Mouse (Mus musculus) forebrain, postnatal 0 days (tissue): ENCODE measurements around the gene Ostm1. TPM values are rescaled to one million over a fixed set of nuclear protein-coding genes. Genes with fewer than 3 reads are reported as not detected.

Experiments
- ATAC-seq: fragments of 200-750 bp; cut with Nextera tagmentation; 2 replicates; pipeline ENCODE4 v1.8.0; 2017; ENCODE audit warnings: mild to moderate bottlenecking, moderate library complexity
- DNase-seq: peaks from one replicate; pipeline ENCODE4 v3.0.0-alpha.2; 2015
- H3K27ac ChIP-seq: fragments of 300-500 bp; sonication (generic); 2 replicates; pipeline ENCODE4 v1.5.1; 2014; ENCODE audit warnings: low read depth, mild to moderate bottlenecking, antibody characterized with exemption, low read length, moderate library complexity, mixed read lengths
- H3K27me3 ChIP-seq: fragments of 300-500 bp; sonication (generic); 2 replicates; pipeline ENCODE4 v1.6.1; 2014; ENCODE audit warnings: mild to moderate bottlenecking, low read length, mixed read lengths; ENCODE audit not compliant: insufficient read depth
- H3K36me3 ChIP-seq: fragments of 300-500 bp; sonication (generic); 2 replicates; pipeline ENCODE4 v1.6.1; 2014; ENCODE audit warnings: mild to moderate bottlenecking, moderate library complexity; ENCODE audit not compliant: insufficient read depth
- H3K4me1 ChIP-seq: fragments of 300-500 bp; sonication (generic); 2 replicates; pipeline ENCODE4 v1.6.1; 2014; ENCODE audit warnings: antibody characterized with exemption; ENCODE audit not compliant: insufficient read depth
- H3K4me2 ChIP-seq: fragments of 300-500 bp; sonication (generic); 2 replicates; pipeline ENCODE4 v1.6.1; 2014; ENCODE audit warnings: low read depth, mild to moderate bottlenecking, moderate library complexity
- H3K4me3 ChIP-seq: fragments of 300-500 bp; sonication (generic); 2 replicates; pipeline ENCODE4 v1.5.1; 2014; ENCODE audit warnings: low read depth, low read length, mixed read lengths
- H3K9ac ChIP-seq: fragments of 300-500 bp; sonication (generic); 2 replicates; pipeline ENCODE4 v1.6.1; 2014; ENCODE audit warnings: mild to moderate bottlenecking
- H3K9me3 ChIP-seq: fragments of 300-500 bp; sonication (generic); 2 replicates; pipeline ENCODE4 v1.6.1; 2016; ENCODE audit warnings: low read length
- CTCF ChIP-seq: sonication (generic); IDR thresholded peaks from 2 replicates; pipeline ENCODE4 v1.5.1; 2016; ENCODE audit warnings: antibody characterized with exemption, control low read depth, low read depth
- WGBS: fragments of 180-500 bp; shearing (Covaris S2); extraction: QIAGEN DNeasy Blood & Tissue Kit; methylation state at CpG from one replicate; pipeline ENCODE4 v1.1.7; 2014; 5-methylcytosine and 5-hydroxymethylcytosine counted together
- polyA plus RNA-seq: library from polyadenylated mRNA; unstranded; fragments of >200 nt; fragmentation: Nextera tagmentation; extraction: Ambion mirVana; gene quantifications from 2 replicates; pipeline ENCODE4 v1.2.1, GENCODE M21; 2015
- total RNA-seq: library from RNA; depleted of rRNA; stranded (reverse); fragments of >200 nt; gene quantifications from 2 replicates; pipeline ENCODE4 v1.2.3, GENCODE M21; 2014

The Ostm1 gene
- total and polyA plus RNA-seq, 2 experiments from 2014 or later = 39.2 to 44.6 TPM

GRCm38 (mm10) chr10:42591185-42591992, 7.8 kb downstream of the Ostm1 start:
- Histone ChIP-seq H3K27ac (no peak overlapping the region), H3K4me3 (peak overlapping the region; percentile 35), H3K4me2 (peak overlapping the region; percentile 59), H3K4me1 (peaks cover 9% of the 10 kb centered on the region), H3K36me3 (no peaks in the 10 kb centered on the region), H3K9ac (peak overlapping the region; percentile 25; the same call in 1 of the 2 replicates), H3K27me3 (peaks cover 28% of the 10 kb centered on the region), H3K9me3 (no peaks in the 10 kb centered on the region)
- WGBS = 2% methylated on average over 67 of the region's 67 CpGs
- ATAC-seq = peak; percentile 50
- no peak for TF ChIP-seq CTCF
- peak; percentile 53 for DNase-seq

GRCm38 (mm10) chr10:42591993-42592686, 8.5 kb downstream of the Ostm1 start:
- WGBS = 3% methylated on average over 25 of the region's 25 CpGs
- ATAC-seq = peak; percentile 40
- no peak for TF ChIP-seq CTCF
- Histone ChIP-seq H3K9me3 (no peaks in the 10 kb centered on the region), H3K36me3 (no peaks in the 10 kb centered on the region), H3K4me1 (peaks cover 9% of the 10 kb centered on the region), H3K27me3 (peaks cover 28% of the 10 kb centered on the region), H3K9ac (peak overlapping the region; percentile 25; the same call in 1 of the 2 replicates), H3K4me2 (peak overlapping the region; percentile 59), H3K27ac (no peak overlapping the region), H3K4me3 (peak overlapping the region; percentile 35)
- no peak for DNase-seq

GRCm38 (mm10) chr10:42593201-42593600, 9.6 kb downstream of the Ostm1 start:
- Histone ChIP-seq H3K4me1 (peaks cover 9% of the 10 kb centered on the region), H3K4me3 (no peak overlapping the region), H3K27ac (no peak overlapping the region), H3K4me2 (no peak overlapping the region), H3K9me3 (no peaks in the 10 kb centered on the region), H3K36me3 (no peaks in the 10 kb centered on the region), H3K9ac (no peak overlapping the region), H3K27me3 (peaks cover 24% of the 10 kb centered on the region)
- DNase-seq = no peak
- WGBS = 49% methylated on average over 7 of the region's 7 CpGs
- TF ChIP-seq CTCF = no peak
- ATAC-seq = no peak

DNA sequence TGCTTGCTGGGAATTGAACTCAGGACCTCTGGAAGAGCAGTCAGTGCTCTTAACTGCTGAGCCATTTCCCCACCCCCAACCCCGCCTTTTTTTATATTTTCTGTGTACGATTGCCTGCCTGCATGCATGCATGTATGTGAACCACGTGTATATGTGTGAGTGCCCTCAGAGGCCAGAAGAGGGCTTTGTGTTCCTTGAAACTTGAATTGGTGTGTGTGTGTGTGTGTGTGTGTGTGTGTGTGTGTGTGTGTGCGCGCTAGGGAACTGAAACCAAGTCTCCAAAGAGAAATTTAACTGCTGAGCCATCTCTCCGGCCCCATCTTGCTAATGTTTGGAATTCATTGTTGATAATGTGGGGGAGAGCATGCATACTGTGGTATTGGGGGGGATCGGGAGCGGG, 15.0 kb downstream of the Ostm1 start:
- H3K36me3 ChIP-seq = no peaks in the 10 kb centered on the region
- H3K27ac ChIP-seq = no peak overlapping the region
- no peaks in the 10 kb centered on the region for H3K9me3 ChIP-seq
- DNase-seq (no peak), ATAC-seq (no peak)
- no peak for TF ChIP-seq CTCF
- H3K4me2 ChIP-seq = no peak overlapping the region
- H3K27me3 ChIP-seq = peaks cover 3% of the 10 kb centered on the region; the same call in 1 of the 2 replicates
- no peaks in the 10 kb centered on the region for H3K4me1 ChIP-seq
- H3K4me3 ChIP-seq = no peak overlapping the region
- no peak overlapping the region for H3K9ac ChIP-seq
- 87% methylated on average over 8 of the region's 8 CpGs for WGBS

DNA sequence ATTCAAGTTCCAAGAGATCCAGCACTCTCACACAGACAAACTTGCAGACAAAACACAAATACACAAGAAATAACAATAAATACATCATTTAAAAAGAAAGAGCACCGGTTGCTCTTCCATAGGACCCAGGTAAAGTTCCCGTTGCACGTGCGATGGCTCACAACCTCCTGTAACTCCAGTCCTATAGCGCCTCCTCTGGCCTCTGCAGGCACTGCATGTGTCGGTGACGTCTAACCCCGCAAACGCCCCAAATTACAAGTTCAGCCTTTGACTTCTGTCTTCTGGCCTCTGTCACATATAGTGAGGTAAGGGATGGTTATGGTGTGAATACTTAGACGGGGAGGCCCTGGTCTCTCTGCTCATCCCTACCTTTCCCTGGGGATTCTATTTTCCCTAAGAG, 17.9 kb downstream of the Ostm1 start:
- H3K4me1 ChIP-seq = no peaks in the 10 kb centered on the region
- no peak overlapping the region for H3K27ac ChIP-seq
- no peaks in the 10 kb centered on the region for H3K36me3 ChIP-seq
- H3K27me3 ChIP-seq = no peaks in the 10 kb centered on the region
- H3K4me2 ChIP-seq = no peak overlapping the region
- H3K9me3 ChIP-seq = 0 out of 2 replicates have a peak, but pooled peaks cover 3% of the 10 kb centered on the region
- no peak overlapping the region for H3K9ac ChIP-seq
- TF ChIP-seq CTCF = peak; percentile 40
- no peak overlapping the region for H3K4me3 ChIP-seq
- ATAC-seq (no peak), DNase-seq (no peak)
- WGBS = 42% methylated on average over 10 of the region's 10 CpGs

DNA sequence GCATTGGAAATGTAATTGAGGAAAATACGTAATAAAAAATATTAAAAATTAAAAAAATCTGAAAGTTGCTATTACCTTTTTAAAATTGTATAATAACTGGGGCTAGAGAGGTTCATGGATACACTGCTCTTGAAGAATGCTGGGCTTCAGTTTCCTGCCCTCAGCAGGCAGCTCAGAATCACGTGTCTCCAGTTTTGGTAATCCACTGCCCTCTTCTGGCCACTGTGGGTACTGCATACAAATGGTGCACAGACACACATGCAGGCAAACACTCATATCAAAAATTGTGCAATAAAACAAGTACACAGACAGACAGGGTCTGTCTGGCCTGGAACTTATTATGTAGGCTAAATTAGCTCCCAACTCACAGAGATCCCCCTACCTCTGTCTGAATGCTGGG, 21.3 kb downstream of the Ostm1 start:
- Histone ChIP-seq H3K4me2 (no peak overlapping the region), H3K27ac (no peak overlapping the region), H3K27me3 (no peaks in the 10 kb centered on the region), H3K9ac (no peak overlapping the region), H3K4me1 (no peaks in the 10 kb centered on the region), H3K9me3 (peaks cover 10% of the 10 kb centered on the region; the same call in 1 of the 2 replicates), H3K36me3 (no peaks in the 10 kb centered on the region), H3K4me3 (no peak overlapping the region)
- ATAC-seq = no peak
- TF ChIP-seq CTCF = peak; percentile 56
- WGBS = 75% methylated on average over 2 of the region's 2 CpGs
- no peak for DNase-seq

GRCm38 (mm10) chr10:42606757-42607156, 23.1 kb downstream of the Ostm1 start:
- H3K9ac ChIP-seq = no peak overlapping the region
- H3K4me2 ChIP-seq = no peak overlapping the region
- no peaks in the 10 kb centered on the region; the same call in 1 of the 2 replicates for H3K27me3 ChIP-seq
- peak; percentile 60 for ATAC-seq
- no peak overlapping the region for H3K4me3 ChIP-seq
- no peak for TF ChIP-seq CTCF
- peaks cover 10% of the 10 kb centered on the region; the same call in 1 of the 2 replicates for H3K9me3 ChIP-seq
- no peaks in the 10 kb centered on the region for H3K36me3 ChIP-seq
- H3K27ac ChIP-seq = no peak overlapping the region
- DNase-seq = peak; percentile 13
- 80% methylated on average over 4 of the region's 4 CpGs for WGBS
- no peaks in the 10 kb centered on the region for H3K4me1 ChIP-seq
